Mouse (Mus musculus): ENCODE data around the gene Fbxw4. TPM values are rescaled to one million over a fixed set of nuclear protein-coding genes. Genes with fewer than 3 reads are reported as not detected.
A peak's percentile ranks its signal among the peaks of the same experiment; 100 is the strongest.
"Not testable (repeated sequence)": the region's sequence is repeated elsewhere in the genome, so short reads cannot be mapped to it uniquely, and the experiment has no call there.

Fbxw4 gene
- total RNA-seq, 2 experiments from 2014 or later: 27.0 to 29.8 TPM

DNA sequence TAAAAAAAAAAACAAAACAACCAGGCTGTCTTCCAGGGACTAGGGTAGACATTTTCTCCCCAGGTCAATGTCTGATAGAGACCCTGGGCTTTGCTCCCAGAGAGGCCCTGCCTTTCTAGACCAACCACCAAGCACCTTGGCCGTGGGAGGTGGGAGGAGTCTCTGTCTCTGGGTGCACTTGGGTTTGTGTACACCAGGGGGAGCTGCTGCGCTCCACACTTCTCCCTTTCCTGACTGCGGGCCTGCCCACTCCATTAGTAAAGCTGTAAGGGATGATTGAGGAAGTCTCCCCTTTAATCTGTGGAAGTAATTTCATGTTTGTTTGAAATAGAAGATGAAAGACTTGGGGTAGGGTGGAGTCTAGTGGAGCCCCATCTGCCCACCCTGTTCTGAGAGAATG lies 78.9 kb downstream of the Fbxw4 start:
- peak in 1 of 2 experiments; percentile 53 for DNase-seq (ENCODE audit: low spot score in 2 of 2)

DNA sequence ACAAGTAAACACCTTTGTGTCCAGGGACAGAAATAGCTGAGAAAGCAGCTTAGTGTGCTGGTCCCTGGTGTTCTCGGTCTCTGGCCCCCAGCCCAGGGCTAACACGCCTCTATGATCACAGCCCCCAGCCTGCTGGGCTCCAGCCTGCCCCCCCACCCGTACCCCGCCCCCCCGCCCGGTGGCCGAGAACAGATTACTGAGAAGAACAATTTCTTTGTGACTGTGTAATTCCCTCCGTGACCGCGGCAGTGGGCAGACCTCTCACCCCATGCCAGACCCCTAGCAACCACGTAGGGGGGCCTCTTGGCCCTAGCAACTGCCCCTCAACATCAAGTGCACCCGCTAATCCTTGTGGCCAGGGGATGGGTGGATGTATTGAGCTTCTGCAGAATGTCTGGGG lies 79.9 kb downstream of the Fbxw4 start:
- DNase-seq (ENCODE audit: low spot score in 2 of 2): no peak

DNA sequence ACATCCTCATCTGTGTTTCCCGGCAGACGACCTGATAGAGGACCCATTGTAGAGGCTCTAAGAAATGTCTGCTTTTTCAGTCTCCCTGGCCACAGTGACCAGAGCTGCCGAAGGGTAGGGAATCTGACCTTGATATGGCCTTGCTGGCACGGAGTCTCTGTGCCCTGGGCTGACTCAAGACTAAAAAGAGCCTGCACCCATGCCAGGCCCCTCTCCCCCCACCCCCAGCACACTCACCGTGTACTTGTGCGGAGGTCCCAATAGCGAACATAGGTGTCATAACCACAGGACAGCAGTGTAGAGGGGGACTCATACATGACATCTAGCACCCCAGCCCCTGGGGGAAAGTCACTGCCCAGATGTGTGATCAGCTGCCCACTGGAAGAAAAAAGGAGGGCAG lies 80.7 kb downstream of the Fbxw4 start:
- no peak for DNase-seq (ENCODE audit: low spot score in 2 of 2)

DNA sequence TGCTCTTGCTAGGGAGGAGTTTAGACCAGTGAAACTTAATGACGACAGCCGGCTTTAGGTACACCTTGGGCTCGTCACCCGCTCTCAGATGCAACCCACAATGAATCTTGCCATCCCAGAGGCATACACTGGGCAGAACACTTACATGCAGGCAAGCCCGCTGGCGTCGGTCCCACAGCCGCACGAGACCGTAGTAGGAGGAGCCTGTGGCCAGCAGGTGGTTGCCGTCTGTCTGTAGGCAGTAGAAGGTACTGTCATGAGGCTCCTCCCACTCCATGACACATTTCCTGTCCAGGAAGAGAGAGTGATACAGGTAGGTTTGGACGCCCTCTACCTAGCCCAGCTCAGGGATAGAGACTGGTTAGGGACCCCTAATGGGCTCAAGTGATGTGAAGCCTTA lies 81.1 kb downstream of the Fbxw4 start:
- no peak for DNase-seq (ENCODE audit: low spot score in 2 of 2)

DNA sequence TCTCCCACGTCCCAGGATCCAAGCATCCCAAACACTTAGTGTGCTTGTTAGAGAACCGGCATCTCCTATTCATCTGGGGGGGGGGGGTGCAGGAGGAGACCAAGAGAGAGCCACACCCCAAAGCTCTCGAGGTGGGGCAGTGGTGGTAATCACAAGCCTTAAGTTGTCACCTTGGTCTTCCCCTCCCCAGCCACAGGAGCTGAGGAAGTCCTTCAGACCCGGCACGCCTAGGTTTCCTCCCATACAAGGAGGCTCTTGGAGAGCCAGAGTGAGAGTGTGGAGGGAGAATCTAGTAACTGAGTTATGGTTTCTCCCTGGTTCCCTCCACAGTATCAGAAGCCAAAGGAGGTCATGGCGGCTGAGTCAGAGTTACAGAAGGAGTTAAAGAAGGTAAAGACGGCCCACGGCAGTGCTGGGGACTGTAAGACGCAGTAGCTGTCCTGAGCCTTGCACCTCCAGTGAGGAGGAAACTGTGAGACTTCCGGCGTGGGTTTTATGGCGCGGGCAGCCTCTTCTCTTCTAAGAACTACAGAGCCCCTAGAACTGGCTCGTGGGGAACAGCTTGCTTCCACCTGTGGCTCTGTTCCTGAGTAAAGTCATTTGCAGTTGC lies 82.9 kb downstream of the Fbxw4 start:
- no peak for DNase-seq (ENCODE audit: low spot score in 2 of 2)

DNA sequence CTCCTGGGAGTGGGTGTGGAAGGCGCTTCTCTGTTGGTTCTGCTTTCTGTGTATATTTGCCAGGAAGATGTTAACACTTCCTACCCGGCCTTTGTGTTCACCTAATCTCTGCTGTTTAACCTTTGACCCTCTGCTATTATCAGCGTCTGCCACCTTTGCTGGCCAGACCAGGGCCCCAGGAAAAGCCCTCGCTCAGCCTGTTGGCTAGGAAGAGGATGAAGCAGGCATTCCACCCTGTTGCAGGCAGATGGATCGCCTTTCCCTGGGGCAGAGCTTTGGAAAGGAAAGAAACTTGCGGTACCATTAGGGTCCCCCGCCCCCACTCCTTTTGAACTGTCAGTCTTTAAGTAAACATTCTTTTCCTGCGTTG lies 84.5 kb downstream of the Fbxw4 start:
- DNase-seq (ENCODE audit: low spot score in 2 of 2): no peak

DNA sequence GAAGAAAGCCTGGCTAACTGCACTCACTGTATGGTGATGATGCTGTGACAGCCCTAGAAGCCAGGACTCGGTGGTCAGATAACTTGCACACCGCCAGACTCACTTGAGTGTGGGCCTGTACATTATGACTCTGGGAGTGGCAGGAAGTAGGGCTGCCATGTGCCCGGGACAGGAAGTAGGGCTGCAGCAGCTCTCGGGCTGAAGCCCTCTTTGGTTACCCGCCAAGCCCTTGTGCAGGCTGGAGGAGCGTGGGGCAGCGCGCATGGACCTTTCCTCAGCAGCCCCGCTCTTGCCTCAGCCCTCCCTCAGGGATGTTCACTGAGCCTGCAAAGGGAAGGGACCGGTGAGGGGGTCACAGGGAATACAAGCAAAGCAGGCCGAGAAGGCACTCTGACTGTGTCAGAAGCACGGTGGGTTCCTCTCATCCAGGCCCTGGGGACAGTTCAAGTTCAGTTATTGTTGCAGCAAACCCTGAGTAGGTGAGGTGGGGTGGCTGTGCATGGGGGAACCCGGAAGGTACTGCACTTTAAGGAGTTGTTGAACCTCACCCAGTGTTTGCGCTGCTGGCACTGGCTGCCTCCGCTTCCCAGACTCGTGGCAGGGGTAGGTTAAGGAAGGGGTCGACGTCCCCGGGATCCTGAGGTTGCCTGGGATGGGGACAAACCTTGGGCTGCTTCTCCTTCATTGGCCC lies 85.0 kb downstream of the Fbxw4 start:
- DNase-seq (ENCODE audit: low spot score in 2 of 2): no peak

DNA sequence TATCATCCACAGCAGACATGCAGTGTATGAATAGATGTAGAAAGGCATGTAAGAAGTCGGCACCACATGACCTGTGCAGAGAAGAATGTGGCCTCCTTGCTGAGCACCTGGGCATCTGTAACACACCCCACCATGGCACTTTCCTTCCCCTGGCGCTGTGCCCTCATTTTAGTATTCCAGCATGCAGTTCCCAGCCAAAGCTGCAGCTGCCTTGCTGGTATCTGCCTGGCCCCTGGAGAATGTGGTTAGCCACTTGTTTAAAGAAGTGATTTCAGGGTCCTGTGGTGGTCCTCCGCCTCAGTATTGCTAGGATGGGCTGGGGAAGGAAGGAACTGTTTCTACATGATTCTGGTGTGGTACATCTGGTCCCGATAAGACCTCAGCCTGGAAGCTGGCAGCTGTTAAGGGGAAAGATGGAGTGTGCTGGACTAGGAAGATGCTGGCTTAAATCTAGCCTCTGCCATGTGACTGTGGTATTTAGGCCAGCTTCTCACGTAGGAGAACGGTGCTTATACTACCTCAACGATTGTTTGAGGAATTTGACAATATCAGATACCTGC lies 85.7 kb downstream of the Fbxw4 start:
- no peak for DNase-seq (ENCODE audit: low spot score in 2 of 2)

DNA sequence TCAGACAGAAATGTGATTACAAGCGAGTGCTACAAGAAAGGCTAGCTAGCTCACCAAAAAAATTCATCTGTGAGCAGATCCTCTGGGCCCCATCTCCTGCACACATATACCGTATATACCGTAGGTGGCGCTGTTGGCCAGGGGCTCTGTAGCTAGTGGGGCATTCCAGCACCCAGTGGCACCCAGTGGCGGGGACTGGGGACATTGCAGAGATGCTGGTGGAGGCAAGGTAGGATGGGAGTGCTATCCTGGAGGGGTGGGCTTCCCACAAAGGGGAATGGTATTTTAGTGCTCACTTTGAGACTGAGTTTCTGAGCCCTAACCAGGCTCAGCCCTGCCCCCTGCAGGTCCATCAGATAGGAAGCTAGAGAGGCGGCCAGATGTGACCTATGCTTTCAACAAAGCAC lies 86.2 kb downstream of the Fbxw4 start:
- DNase-seq (ENCODE audit: low spot score in 2 of 2): peak; percentile 58 to 81

DNA sequence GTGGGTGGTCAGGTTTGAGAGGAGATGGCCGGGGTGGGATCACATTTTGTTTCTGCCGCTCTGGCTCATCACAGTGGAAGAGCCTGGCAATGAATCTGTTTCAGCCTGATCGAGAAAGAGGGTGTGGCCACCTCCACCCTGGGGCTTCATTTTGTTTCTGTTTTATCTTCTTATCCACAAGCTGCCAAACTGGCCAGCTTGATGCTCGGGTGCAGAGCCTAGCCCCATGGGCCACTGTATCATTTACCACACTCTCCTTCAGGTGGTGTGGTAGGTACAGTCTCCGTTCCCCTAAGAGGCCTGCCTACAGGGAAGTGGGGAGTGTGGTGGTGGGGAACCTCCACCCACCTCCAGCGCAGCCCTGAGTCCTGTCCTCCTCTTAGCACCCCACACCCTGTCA lies 87.1 kb downstream of the Fbxw4 start:
- no peak for DNase-seq (ENCODE audit: low spot score in 2 of 2)

DNA sequence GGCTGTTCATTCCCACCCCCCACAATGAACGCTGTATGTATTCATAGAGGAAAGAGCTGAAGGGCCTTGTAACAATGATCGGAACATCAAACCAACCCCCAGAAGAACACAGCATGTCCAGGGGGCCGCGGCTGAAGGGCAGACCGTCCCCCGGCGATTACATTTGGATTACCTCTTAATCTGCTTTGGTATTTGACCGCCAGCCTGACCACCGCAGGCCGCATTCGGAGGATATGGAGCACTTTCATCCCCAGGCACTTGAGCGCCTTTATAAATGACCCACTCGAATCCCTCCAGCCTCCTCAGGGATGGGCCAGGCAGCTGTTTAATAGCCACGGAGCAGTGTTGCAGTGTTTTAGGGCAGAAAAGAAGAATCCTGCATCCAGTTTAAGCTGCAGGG lies 92.7 kb downstream of the Fbxw4 start:
- DNase-seq (ENCODE audit: low spot score in 2 of 2): no peak

DNA sequence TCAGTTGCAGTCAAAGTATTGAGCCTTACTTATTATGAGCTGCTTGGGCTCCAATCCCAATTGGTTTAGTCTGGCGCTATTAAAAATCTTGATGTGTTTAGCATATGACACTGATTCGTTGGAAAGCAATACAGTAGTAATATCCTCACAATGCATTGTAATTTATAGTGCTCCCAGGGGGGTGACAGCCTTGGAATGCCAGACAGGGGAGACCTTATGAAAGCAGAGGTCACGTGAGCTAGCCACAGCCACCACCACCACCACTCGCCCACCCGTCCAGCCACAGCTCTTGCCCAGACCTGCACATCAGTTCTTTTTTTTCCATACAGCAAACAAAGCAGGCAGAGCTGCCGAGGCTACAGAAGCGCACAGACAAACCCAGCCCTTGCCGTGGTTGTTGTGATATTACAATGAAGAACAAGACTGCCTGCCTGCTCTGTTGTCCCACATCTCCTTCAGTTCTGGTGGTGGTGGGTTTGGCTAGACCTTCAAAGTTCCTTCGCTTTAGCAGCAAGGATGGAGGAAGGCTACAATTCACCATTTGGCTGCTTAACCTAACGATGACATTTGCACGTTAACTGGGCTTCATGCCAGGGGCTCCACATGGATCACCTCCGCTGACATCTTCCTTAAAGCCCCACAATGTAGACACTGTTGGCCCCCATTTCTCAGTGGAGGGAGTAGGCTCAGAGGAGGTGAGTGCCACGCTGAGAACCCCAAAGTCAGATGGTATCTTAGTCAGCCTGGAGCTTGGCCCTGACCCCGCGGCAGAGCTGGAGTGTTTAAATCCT lies 94.0 kb downstream of the Fbxw4 start:
- no peak for DNase-seq (ENCODE audit: low spot score in 2 of 2)

DNA sequence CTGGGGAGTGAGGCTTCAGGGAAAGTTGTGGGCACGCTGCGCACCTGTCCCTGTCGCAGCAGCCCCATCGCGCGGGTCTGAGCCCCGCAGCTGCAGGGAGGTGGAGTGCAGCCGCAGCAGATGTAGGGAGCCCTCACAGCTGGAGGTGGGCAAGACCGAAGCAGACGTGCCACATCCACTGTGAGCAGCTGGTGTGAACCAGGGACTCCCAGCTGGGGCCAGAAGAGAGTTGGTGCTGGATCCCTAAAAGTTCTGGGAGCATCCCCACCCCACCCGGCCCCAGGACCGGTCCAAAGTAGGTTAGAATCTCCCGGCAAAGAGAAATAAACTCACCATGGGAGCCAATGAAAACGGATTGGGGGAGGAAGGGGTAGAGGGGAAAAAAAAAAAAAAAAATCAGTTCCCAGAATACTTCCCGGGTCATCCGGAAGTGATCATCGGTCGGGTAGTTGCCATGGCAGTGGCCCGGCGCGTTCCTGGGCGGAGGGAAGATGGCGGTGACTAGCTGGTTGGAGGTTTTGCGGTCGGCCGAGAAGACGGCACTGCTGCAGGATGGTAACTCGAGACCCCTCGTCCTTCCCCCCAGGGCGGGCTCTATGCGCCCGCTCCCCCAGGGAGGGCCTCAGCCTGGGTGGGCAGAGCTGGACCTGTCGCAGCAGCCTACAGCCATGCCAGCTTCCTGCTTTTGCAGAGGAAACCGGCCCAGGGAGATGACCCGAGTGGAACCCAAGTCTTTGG lies 99.8 kb downstream of the Fbxw4 start, which contains the start of the genes Poll and Gm17018:
Poll (minus strand) TSS at position 379 of the 738 bp plus-strand sequence.
Gm17018 (plus strand) TSS at position 463 of the 738 bp plus-strand sequence.
- peak; percentile 64 to 88 for DNase-seq (ENCODE audit: low spot score in 2 of 2)

DNA sequence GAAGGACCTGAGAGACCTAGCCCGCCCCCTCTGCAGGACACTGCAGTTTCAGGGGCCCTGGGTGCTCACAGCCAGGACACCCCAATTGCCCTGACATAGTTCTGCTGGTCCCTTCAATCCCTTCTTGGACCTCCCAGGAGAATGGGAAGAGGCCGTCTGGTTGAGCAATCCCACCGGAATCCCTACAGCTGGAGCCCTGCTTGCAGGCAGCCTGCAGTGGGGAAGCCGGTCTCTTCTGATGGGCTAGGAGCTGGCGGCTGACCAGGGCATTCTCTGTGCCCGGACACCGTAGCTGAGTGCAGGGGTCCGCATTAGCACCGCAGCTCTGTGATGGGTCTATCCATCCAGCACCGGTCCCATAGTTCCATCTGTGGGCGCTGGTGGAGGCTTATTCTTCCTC lies 106.0 kb downstream of the Fbxw4 start:
- DNase-seq (ENCODE audit: low spot score in 2 of 2): no peak

DNA sequence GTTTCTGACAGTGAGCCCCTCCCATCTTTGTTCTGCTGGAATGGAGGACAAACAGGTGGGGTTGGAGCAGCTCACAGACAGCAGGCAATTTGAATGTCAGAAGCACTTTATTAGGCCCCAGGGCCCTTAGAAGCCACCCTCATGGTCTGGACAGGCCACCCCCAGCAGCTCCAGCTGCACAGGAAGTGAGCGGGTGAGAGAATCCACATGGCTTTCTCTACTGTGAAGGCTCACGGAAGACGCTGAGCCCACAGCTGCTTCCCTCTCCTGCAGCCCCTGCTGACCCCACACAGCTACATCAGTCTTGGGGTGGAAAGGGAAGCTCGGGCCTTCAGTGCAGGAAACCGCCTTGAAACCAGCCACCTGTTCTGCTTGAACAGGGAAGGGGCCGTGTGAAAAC lies 107.9 kb downstream of the Fbxw4 start:
- DNase-seq (ENCODE audit: low spot score in 2 of 2): no peak

DNA sequence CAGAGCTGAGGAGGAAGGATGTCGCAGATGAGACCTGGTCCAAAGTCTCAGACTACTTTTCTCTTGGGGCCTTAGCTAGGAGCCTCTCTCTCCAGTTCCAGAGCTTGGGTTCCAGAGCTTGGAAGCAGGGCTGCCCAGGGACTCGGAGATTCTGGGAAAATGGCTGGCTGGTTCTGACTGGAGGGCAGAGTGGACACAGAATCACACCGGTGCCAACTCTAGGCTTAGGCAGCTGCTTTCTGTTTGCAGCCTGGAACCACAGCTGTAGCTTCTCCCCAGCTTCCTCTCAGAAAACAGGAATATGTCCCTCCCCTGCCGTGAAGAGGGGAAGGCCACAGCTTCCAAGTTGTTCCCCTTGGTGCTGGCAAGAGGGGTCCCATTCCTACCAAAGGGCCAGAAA lies 110.2 kb downstream of the Fbxw4 start:
- no peak for DNase-seq (ENCODE audit: low spot score in 2 of 2)

DNA sequence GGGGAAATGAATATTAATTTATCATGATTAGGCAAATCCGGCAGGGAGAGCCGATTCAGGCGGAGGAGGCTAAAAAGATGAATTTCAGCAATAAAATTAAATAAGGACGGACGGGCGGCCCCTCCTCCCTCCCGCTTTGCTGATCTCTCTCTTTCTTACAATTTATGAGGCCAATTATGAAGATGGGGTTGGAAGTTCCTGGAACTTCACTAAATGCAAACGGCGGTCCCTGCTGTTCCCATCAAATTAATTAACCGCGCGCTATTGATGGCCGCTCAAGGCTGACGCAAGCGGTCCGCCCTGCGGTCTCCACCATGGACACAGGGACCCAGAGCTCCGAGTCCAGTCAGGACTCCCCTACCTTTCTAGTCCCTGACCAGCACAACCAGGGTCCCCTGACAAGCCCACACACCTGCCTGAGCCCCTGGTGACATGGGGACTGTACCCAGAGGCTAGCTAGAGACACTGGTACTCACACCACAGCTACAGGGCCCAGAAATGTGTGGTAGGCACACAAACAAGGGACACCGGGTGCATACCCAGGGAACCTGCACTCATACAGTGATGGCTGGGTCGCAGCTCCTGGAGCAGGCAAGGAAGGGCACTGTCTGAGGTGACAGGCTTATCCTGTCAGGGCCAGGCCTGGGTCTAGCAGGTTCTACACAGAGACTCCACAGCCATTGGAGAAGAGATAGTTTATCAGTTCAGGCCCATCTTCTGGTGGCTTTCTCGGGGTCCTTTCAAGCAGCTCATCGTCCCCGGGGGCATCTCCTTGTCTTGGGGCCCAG lies 110.8 kb downstream of the Fbxw4 start:
- no peak for DNase-seq (ENCODE audit: low spot score in 2 of 2)

DNA sequence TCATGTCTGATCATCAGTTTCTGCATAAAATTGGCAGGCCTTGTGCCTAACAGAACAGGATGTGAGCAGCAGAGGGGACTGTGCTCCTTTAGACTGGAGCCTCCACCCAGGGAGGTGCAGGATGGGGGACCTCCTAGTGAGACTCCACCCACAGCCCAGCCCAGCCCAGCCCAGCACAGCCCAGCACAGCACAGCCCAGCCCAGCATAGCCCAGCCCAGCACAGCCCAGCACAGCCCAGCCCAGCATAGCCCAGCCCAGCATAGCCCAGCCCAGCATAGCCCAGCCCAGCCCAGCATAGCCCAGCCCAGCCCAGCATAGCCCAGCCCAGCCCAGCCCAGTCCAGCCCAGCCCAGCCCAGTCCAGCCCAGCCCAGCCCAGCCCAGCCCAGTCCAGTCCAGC lies 111.9 kb downstream of the Fbxw4 start:
- DNase-seq (ENCODE audit: low spot score in 2 of 2): not testable (repeated sequence)

DNA sequence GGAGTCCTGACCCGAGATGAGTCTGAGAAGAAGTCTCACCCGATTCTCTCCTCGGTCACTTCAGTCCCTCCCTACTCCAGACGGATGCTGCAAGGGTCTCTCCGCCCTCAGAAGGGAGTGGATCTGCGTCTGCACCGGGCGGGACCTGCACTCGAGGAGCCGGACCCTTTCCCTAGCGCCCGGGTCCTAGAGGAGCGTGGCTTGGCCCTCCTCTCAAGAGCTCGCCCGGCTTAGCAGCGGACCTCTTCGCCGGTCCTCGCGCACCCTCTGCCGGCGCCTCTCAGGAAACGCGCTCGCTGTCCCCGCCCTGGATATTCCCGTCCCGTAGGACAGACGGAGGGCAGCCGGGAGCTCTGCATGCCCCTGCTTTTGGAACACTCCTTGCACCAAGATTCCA lies 115.2 kb downstream of the Fbxw4 start:
- DNase-seq (ENCODE audit: low spot score in 2 of 2): peak; percentile 82 to 83

DNA sequence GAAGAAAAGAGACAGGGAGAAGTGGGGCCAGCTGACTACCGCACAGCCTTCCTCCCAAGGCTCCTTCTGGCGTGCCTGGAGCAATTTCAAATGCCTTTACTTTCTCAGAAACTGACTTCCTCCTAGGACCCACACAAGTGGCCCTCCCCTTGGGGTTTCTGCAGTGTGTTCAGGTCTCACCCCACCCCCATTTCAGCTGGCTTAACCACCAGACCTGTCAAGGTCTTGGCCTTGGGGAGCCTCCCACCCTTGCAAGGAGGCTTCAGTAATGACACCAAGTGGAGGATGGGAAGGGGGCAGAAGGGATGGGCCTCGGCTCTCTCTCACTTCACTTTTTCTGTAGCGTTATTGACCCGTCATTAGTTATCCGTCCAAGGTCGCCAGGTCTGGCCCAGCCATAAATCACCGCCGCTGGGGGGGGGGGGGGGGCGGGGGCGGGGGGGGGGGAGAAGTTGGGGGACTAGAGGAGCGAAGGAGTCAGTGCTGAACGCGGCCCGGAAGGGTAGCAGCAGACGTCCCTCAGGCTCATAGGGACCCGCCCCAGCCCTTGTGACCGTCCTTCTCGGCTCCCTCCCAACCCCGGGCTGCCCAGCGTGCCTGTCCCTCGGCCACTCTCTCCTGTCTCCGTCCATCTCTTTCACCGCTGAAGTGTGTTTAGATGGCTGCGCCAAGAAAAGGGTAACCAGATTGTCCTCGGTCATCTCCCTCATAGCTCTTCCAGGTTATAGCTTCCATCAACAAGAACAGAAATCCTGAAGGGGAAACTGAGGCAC lies 115.8 kb downstream of the Fbxw4 start:
- no peak for DNase-seq (ENCODE audit: low spot score in 2 of 2)

Data from gastrocnemius, postnatal 4 days (tissue).